Mouse (Mus musculus): ENCODE results near the gene Rgmb.

Rgmb gene

DNA sequence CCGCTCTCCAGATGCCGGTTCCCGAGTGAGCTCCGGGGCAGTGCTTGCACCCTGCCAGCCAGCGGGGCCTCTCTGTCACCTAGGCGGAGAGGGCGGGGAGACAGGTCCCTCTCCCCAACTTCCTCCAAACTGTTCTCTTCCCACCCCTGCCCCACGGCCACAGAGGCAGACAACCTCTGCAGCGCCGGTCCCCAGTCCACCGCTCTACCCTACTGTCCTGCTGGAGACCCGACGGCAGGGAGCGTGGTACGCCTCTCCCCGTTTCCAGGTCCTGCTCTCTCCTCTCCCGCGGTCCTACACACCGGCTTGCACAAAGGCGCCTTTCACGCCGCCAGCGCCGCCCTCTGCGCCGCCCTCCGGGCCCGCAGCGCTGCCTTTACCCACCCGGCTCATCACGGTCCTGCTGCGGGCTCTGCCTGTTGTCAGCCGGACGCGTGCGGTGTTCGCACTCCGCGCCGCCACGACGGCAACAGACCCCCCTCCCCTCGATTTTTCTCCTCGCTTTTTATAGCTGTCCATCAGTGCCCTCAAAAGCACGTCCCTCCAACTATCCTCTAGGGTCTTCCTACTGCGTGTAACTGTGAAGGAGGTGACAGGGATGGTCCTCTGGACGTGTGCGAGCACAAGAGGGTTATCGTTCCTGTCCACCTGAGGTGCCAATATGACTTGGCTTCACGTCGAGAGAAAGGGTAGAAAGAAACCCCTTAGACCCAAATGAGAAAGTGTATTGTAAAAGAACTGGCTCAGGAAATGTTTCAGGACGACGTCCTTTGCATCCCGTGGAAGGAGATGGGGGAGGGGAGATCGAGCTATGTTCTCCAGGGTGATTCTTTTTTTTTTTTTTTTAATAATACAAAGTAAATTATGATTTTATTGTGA, at the start of gene Rgmb:
Gene Rgmb (minus strand): TSS at position 274 of the 879 bp plus-strand sequence.
- in situ Hi-C loops (cut with MboI): no loop called here

DNA sequence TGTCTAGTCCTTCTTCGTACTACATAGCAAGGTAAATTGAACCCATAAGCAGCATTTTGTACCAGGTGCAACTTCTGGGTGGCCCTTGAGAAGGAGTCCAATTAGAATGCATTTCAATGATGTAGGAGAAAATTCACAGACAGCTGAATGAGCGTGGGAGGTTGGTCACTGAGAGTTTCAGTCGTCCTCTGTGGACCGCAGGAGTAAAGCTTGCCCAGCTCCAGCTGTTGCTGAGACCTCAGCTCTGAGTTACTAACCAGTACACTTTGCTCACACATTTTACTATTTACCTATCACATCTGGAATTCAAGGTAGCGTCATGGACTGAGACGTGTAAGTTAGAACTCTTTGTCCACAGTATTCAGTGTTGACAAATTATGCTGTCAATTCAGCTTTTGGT, 43.9 kb upstream of the Rgmb start:
- in situ Hi-C loops (cut with MboI): no loop called here

DNA sequence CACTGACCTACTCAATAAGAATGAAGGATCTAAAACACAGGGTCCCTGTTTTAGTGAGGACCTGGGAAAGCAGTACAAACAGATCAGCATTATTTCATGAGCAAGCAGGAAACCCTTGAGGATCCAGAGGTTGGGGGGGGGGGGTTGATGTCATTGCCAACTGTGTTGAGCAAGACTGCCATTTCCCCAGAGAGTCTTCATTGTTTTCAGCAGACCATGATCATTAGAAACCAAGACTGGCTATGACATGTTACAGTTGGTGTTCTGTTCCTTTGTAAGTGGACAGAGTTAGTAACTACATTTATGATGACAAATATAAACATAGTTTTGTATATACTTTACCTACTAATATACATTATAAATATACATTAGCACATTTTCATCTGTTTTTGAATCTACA, 41.3 kb upstream of the Rgmb start:
- in situ Hi-C loops (cut with MboI): no loop called here

DNA sequence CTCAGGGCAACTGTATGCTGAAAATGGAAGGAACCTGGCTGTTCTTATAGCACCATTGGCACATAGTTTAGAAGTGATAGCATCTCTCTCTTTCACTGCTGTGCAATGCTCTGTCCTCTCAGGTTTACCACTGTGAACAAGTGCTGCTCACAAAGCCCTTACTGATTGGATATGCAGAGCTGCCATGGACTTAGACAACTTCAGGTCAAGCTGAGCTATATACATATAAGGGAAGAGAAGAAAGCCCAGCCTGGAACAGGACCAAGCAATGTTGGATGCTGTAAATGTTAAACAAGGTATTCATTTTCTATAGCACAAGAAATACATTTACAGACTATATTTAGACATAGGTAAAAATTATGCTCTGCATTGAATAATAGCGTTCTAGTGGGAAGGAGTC, 34.4 kb upstream of the Rgmb start:
- in situ Hi-C loops (cut with MboI): no loop called here

DNA sequence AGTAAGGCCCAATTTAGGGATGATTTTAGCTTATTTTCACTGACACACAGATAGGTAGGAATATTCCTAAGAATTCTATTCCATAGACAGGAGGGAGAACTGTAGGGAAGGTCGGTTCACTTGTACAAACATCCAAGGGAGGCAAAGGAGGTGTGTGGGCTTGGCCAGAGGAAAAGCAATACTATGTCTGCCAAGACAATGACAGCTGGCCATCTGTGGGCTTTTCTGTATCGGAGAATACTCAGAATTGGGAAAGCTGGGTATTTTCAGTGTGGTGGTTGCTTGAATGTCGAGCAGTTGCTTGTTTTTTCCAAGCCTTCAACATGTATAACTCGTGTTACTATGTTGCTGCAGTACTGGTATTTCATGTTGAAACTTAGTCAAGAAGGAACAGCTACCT, 31.5 kb upstream of the Rgmb start:
- in situ Hi-C loops (cut with MboI): no loop called here

- in situ Hi-C loops (cut with MboI): no loop called here
Observed at GRCm38 (mm10) chr17:15853121-15853520, 22.3 kb upstream of the Rgmb start.

DNA sequence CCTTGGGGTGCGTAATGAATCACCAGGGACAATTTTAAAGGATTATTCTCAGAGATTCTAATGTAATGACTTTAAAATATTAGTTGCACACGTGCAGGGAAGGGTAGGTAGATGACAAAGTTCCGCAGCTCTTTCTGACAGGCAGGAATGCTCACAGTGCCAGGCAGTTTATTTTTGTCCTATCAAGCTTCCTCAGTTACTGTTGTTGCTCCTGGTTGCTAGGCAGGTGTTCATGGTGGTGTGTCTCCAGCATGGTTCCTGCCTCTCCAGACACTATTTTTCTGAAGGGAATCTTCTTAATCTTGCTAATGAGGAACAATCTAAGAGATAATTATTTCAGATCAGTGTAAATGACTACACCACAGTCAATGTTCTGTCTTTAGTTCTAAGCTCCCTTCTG, 19.7 kb upstream of the Rgmb start:
- in situ Hi-C loops (cut with MboI): no loop called here

- in situ Hi-C loops (cut with MboI): no loop called here
Observed at GRCm38 (mm10) chr17:15841425-15841824, 10.6 kb upstream of the Rgmb start.

- in situ Hi-C loops (cut with MboI): no loop called here
Observed at GRCm38 (mm10) chr17:15832398-15832797, 1.6 kb upstream of the Rgmb start.

- in situ Hi-C loops (cut with MboI): no loop called here
Observed at GRCm38 (mm10) chr17:15831810-15832209, 971 bp upstream of the Rgmb start.

DNA sequence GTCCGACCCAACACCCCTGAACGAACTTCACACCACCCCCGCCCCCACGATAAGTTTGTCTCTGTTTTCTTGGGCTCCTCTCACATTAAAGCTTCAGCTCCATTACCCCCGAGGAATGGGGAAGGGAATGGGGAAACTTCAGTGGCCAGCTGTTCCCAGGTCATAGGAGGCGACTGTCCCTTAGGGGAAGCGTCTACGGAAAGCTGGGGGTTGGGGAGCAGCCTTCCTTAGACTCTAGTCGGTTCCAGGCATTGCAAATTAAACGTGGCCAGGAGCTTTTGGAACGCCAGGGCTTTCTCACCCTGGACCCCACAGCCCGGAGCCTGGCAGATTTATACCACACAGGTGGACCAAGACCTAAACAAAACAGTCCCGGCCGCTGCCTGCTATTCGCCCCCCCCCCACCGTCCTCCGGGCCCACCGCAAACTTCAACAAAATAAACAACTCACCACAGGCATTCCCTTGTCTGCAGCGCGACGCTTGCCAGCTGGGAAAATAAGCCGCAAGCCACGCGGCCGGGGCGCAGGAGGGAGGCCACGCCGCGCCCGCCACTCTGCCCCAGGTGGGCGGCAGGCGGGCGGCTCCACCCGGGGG, 571 bp downstream of the Rgmb start:
- in situ Hi-C loops (cut with MboI): no loop called here

DNA sequence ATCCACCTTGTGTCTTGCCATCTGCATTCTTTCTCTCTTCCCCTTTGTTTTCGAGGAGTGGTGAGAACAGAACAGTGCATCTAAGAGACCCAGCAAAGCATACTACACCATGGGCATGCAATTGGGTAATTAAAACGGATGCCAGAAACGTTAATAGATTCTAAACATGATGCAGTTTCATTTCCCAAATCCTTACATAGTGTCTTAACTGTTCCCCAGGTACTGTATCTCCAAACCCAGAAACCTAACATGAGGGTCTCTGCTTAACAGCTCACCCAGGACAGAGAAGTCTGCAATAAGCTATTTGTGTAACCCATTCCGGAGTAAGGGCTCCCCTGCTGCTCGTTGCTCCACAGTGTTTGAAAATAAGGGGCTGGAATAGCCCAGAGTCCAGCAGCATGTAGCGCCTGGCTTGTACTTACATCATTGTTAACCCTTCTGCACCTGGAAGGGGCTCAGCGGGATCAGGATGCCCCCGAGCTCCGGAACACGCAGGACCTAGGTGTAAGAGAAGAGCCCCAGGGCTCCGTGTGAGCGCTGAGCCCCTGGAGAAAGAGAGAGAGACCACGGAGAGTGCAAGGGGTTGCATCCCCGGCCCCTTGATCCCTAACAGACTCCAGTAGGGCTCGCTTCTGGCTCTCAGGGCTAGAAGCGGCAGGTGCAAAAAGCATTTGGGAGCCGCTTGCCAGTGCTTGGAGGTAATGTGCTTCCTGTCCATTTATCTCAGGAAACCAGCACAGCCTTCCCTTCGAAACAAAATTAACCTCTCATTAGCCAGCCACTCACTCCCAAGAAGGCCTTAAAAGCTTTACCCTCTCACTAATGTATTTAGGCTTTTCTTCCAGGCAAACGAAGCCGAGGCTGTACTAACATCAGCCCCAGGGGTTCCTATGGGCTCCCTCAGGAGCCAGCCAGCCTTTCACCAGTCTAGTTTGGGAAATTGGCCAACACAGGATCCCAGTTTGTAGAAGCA, 1.4 kb downstream of the Rgmb start:
- in situ Hi-C loops (cut with MboI): no loop called here

GRCm38 (mm10) chr17:15828131-15828917, 2.5 kb downstream of the Rgmb start:
- in situ Hi-C loops (cut with MboI): no loop called here

GRCm38 (mm10) chr17:15826928-15827327, 3.9 kb downstream of the Rgmb start:
- in situ Hi-C loops (cut with MboI): no loop called here

DNA sequence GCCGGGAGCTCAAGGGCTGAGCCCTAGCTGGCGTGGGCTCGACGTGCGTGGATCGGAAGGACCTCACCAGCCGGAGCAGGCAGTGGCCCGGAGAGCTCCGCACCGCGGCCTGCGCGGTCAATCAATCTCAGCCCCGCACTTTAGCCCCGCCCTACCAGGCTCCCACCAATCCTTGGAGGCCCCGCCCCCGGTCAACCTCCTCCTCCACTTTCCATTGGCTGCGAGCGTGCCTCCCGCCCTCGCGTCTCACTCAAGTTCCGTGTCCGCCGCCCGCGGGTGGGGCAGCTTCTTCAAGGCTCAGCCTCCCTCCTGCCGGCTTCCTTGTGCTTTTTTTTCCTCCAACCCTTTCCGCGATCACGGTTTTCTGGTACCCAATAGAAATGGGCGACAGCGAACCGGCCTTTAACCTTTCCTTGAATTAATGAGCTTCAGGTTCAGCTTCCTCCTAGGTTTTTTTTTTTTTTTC, 4.4 kb downstream of the Rgmb start:
- in situ Hi-C loops (cut with MboI): no loop called here

- in situ Hi-C loops (cut with MboI): no loop called here
Observed at GRCm38 (mm10) chr17:15825481-15826396, 5.1 kb downstream of the Rgmb start.

- in situ Hi-C loops (cut with MboI): no loop called here
Observed at GRCm38 (mm10) chr17:15824854-15825253, 6.0 kb downstream of the Rgmb start.

DNA sequence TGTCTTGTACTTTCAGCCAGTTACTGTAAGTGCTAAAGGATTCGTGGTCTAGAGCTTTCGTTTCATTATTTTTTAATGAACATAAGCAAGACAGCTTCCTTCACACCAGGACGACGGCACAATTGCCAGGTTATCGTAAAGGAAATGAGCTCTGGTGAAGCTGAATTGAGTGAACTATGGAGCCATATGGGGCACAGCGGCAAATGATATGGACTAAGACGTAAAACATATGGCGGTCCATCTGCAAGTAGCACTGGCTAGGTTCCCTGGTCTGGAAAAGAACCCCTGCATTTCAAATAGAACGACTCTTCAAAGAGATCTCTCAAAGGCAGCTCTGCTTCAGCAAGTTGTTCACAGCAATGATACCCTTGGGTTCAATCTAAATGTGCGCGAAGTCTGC, 6.5 kb downstream of the Rgmb start:
- in situ Hi-C loops (cut with MboI): no loop called here

- in situ Hi-C loops (cut with MboI): no loop called here
Observed at GRCm38 (mm10) chr17:15823838-15824237, 7.0 kb downstream of the Rgmb start.

DNA sequence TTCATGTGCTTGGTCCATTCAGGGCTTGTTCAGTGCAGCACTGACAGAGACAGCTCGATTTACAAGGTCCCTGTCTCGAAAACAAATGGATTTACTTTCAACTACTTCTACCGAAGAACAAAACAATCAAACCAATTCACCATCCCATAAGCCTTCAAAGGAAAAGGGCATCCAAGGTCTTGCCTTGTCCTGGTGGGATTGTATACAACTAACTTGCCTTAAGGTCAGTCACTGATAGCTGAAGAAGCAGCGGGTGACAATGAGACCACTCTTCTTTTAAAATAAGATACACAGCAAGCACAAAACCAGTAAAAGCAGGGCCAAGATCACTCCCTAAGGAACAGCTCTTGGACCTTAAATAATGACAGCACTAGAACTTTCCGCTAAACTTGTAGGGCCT, 7.6 kb downstream of the Rgmb start:
- in situ Hi-C loops (cut with MboI): no loop called here
